Mouse (Mus musculus) bone marrow, adult 2 months (tissue): Measurements from ENCODE around the gene Rnaseh1.

Experiments used
- CTCF ChIP-seq: fragments of 200-500 bp; IDR thresholded peaks from 2 replicates; pipeline ENCODE4 v1.5.1; 2011; ENCODE audit warnings: low read length, control low read depth; ENCODE audit not compliant: control insufficient read depth, insufficient read depth
- POLR2A ChIP-seq: fragments of 200-500 bp; IDR thresholded peaks from 2 replicates; pipeline ENCODE4 v1.6.1; 2011; ENCODE audit warnings: low read depth, mild to moderate bottlenecking, control low read depth, low read length, borderline replicate concordance; ENCODE audit not compliant: control insufficient read depth

DNA sequence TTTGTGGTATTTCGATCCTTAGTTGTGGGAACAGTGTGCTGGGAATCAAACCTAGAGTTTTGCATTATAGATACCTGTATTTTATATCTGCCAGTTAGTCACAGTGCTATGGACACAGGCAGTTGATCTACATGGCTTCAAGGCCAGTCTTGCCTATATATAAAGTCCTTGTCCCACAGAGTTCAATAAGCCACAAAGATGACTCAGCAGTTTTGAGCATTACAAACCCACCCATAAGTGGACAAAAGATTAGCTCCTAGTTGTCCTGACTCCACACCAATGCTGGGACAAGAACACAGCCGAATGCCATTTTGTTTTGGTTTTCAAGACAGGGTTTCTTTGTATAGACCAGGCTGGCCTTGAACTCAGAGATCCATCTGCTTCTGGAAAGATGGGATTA lies 21.0 kb upstream of the Rnaseh1 start:
- TF ChIP-seq CTCF (no peak), POLR2A (no peak)
